Mouse (Mus musculus): Measurements from ENCODE around the gene Gm26602. TPM values are rescaled to one million over a fixed set of nuclear protein-coding genes. Genes with fewer than 3 reads are reported as not detected.

Gm26602 gene
- polyA plus RNA-seq, 1 experiment from 2014 or later: 1.9 TPM

- 11% methylated on average over 29 of the region's 29 CpGs for WGBS
- Histone ChIP-seq H3K4me1 (peaks cover 64% of the 10 kb centered on the region), H3K9me3 (no peaks in the 10 kb centered on the region), H3K4me3 (peak overlapping the region; percentile 18), H3K36me3 (replicated peaks) (no peaks in the 10 kb centered on the region), H3K27me3 (ENCODE audit: poor library complexity, severe bottlenecking) (peaks cover 51% of the 10 kb centered on the region), H3K27ac (no peak overlapping the region)
- peak; percentile 88 for DNase-seq (ENCODE audit: extremely low spot score, low spot score)
These were observed 14.5 kb downstream of the Gm26602 start for GRCm38 (mm10) chr10:79924998-79925784.

- 14% methylated on average over 15 of the region's 15 CpGs for WGBS
- peaks cover 7% of the 10 kb centered on the region for H3K36me3 ChIP-seq (replicated peaks)
- H3K4me3 ChIP-seq: peak overlapping the region; percentile 98
- no peaks in the 10 kb centered on the region for H3K9me3 ChIP-seq
- no peak for DNase-seq (ENCODE audit: extremely low spot score, low spot score)
- H3K4me1 ChIP-seq: peaks cover 64% of the 10 kb centered on the region
- peaks cover 43% of the 10 kb centered on the region for H3K27me3 ChIP-seq (ENCODE audit: poor library complexity, severe bottlenecking)
- H3K27ac ChIP-seq: peak overlapping the region; percentile 95
These were observed 15.3 kb downstream of the Gm26602 start for GRCm38 (mm10) chr10:79925785-79926490.

- H3K36me3 ChIP-seq (replicated peaks): peaks cover 15% of the 10 kb centered on the region
- peak within 1 kb of the TSS; percentile 95 for H3K27ac ChIP-seq
- peaks cover 35% of the 10 kb centered on the region for H3K27me3 ChIP-seq (ENCODE audit: poor library complexity, severe bottlenecking)
- WGBS: under 1% methylated on average over 63 of the region's 63 CpGs
- peak; percentile 89 for DNase-seq (ENCODE audit: extremely low spot score, low spot score)
- peaks cover 62% of the 10 kb centered on the region for H3K4me1 ChIP-seq
- H3K4me3 ChIP-seq: peak within 1 kb of the TSS; percentile 98
- H3K9me3 ChIP-seq: no peaks in the 10 kb centered on the region
These were observed 16.1 kb downstream of the Gm26602 start, which contains the start of gene Arid3a for GRCm38 (mm10) chr10:79926491-79927323. Gene Arid3a, plus strand, starts transcription at chr10:79927043.

- peaks cover 67% of the 10 kb centered on the region for H3K4me1 ChIP-seq
- H3K4me3 ChIP-seq: peak overlapping the region; percentile 98
- H3K27me3 ChIP-seq (ENCODE audit: poor library complexity, severe bottlenecking): peaks cover 28% of the 10 kb centered on the region
- WGBS: under 1% methylated on average over 54 of the region's 54 CpGs
- peak overlapping the region; percentile 95 for H3K27ac ChIP-seq
- no peaks in the 10 kb centered on the region for H3K9me3 ChIP-seq
- H3K36me3 ChIP-seq (replicated peaks): peaks cover 23% of the 10 kb centered on the region
- peak; percentile 69 for DNase-seq (ENCODE audit: extremely low spot score, low spot score)
These were observed 16.8 kb downstream of the Gm26602 start for GRCm38 (mm10) chr10:79927324-79928029.

GRCm38 (mm10) chr10:79928030-79928694, 17.5 kb downstream of the Gm26602 start:
- no peaks in the 10 kb centered on the region for H3K9me3 ChIP-seq
- H3K27ac ChIP-seq: peak overlapping the region; percentile 95
- peak; percentile 37 for DNase-seq (ENCODE audit: extremely low spot score, low spot score)
- peaks cover 21% of the 10 kb centered on the region for H3K27me3 ChIP-seq (ENCODE audit: poor library complexity, severe bottlenecking)
- H3K4me3 ChIP-seq: peak overlapping the region; percentile 98
- 1% methylated on average over 29 of the region's 29 CpGs for WGBS
- peaks cover 73% of the 10 kb centered on the region for H3K4me1 ChIP-seq
- H3K36me3 ChIP-seq (replicated peaks): peaks cover 29% of the 10 kb centered on the region

GRCm38 (mm10) chr10:79928907-79929701, 18.4 kb downstream of the Gm26602 start:
- Histone ChIP-seq H3K4me3 (peak overlapping the region; percentile 98), H3K27me3 (ENCODE audit: poor library complexity, severe bottlenecking) (peaks cover 11% of the 10 kb centered on the region), H3K36me3 (replicated peaks) (peaks cover 38% of the 10 kb centered on the region), H3K27ac (peak overlapping the region; percentile 95), H3K4me1 (peaks cover 83% of the 10 kb centered on the region), H3K9me3 (no peaks in the 10 kb centered on the region)
- no peak for DNase-seq (ENCODE audit: extremely low spot score, low spot score)
- WGBS: 26% methylated on average over 9 of the region's 9 CpGs

GRCm38 (mm10) chr10:79929967-79930825, 19.5 kb downstream of the Gm26602 start:
- H3K27me3 ChIP-seq (ENCODE audit: poor library complexity, severe bottlenecking): peaks cover 6% of the 10 kb centered on the region; the same call in 1 of the 2 replicates
- peaks cover 89% of the 10 kb centered on the region for H3K4me1 ChIP-seq
- 89% methylated on average over 18 of the region's 18 CpGs for WGBS
- peaks cover 49% of the 10 kb centered on the region for H3K36me3 ChIP-seq (replicated peaks)
- H3K9me3 ChIP-seq: no peaks in the 10 kb centered on the region
- peak overlapping the region; percentile 98 for H3K4me3 ChIP-seq
- peak overlapping the region; percentile 95 for H3K27ac ChIP-seq
- no peak for DNase-seq (ENCODE audit: extremely low spot score, low spot score)

GRCm38 (mm10) chr10:79930826-79931186, 20.1 kb downstream of the Gm26602 start:
- 92% methylated on average over 16 of the region's 16 CpGs for WGBS
- DNase-seq (ENCODE audit: extremely low spot score, low spot score): no peak
- Histone ChIP-seq H3K9me3 (no peaks in the 10 kb centered on the region), H3K27me3 (ENCODE audit: poor library complexity, severe bottlenecking) (peaks cover 5% of the 10 kb centered on the region; the same call in 1 of the 2 replicates), H3K4me1 (peaks cover 84% of the 10 kb centered on the region), H3K27ac (peak overlapping the region; percentile 41; the same call in 1 of the 2 replicates), H3K4me3 (peak overlapping the region; percentile 98; the same call in 1 of the 2 replicates), H3K36me3 (replicated peaks) (peaks cover 55% of the 10 kb centered on the region)

GRCm38 (mm10) chr10:79931797-79932196, 21.1 kb downstream of the Gm26602 start:
- peaks cover 80% of the 10 kb centered on the region for H3K4me1 ChIP-seq
- WGBS: 91% methylated on average over 9 of the region's 9 CpGs
- peaks cover 58% of the 10 kb centered on the region for H3K36me3 ChIP-seq (replicated peaks)

GRCm38 (mm10) chr10:79932736-79933135, 22.1 kb downstream of the Gm26602 start:
- H3K27me3 ChIP-seq (ENCODE audit: poor library complexity, severe bottlenecking): no peaks in the 10 kb centered on the region
- peaks cover 82% of the 10 kb centered on the region for H3K4me1 ChIP-seq
- DNase-seq (ENCODE audit: extremely low spot score, low spot score): no peak
- H3K9me3 ChIP-seq: no peaks in the 10 kb centered on the region
- H3K36me3 ChIP-seq (replicated peaks): peaks cover 67% of the 10 kb centered on the region
- 35% methylated on average over 8 of the region's 8 CpGs for WGBS
- peak overlapping the region; percentile 78 for H3K27ac ChIP-seq
- peak overlapping the region; percentile 25; the same call in 1 of the 2 replicates for H3K4me3 ChIP-seq

More at GRCm38 (mm10) chr10:79931797-79932196, 21.1 kb downstream of the Gm26602 start:
- no peaks in the 10 kb centered on the region for H3K27me3 ChIP-seq (ENCODE audit: poor library complexity, severe bottlenecking)
- H3K27ac ChIP-seq: 0 out of 2 replicates have a peak overlapping the region, but pooled peaks have one; percentile 78
- DNase-seq (ENCODE audit: extremely low spot score, low spot score): no peak
- H3K9me3 ChIP-seq: no peaks in the 10 kb centered on the region
- peak overlapping the region; percentile 7; the same call in 1 of the 2 replicates for H3K4me3 ChIP-seq

Data from forebrain, embryonic 10.5 days (tissue).